Mouse (Mus musculus) forebrain, embryonic 11.5 days (tissue): ENCODE data around the gene Cbfb. TPM values are rescaled to one million over a fixed set of nuclear protein-coding genes. Genes with fewer than 3 reads are reported as not detected.

ENCODE experiments used
- ATAC-seq: fragments of 200-750 bp; cut with Nextera tagmentation; replicated peaks from 2 replicates; pipeline ENCODE4 v1.8.0; 2017; ENCODE audit warnings: moderate TSS enrichment; ENCODE audit not compliant: low FRiP score
- DNase-seq: peaks from one replicate; pipeline ENCODE4 v3.0.0-alpha.2; 2017; ENCODE audit warnings: low spot score
- H3K27ac ChIP-seq: fragments of 300-500 bp; sonication (generic); 2 replicates; pipeline ENCODE4 v1.5.1; 2014; ENCODE audit warnings: low read depth, low read length
- H3K27me3 ChIP-seq: fragments of 300-500 bp; sonication (generic); 2 replicates; pipeline ENCODE4 v1.6.1; 2014; ENCODE audit warnings: mild to moderate bottlenecking, low read length, mixed read lengths; ENCODE audit not compliant: control insufficient read depth, insufficient read depth
- H3K36me3 ChIP-seq: fragments of 300-500 bp; sonication (generic); 2 replicates; pipeline ENCODE4 v1.6.1; 2014; ENCODE audit warnings: mild to moderate bottlenecking, low read length, moderate library complexity, mixed read lengths; ENCODE audit not compliant: control insufficient read depth, insufficient read depth
- H3K4me1 ChIP-seq: fragments of 300-500 bp; sonication (generic); replicated peaks from 2 replicates; pipeline ENCODE4 v1.6.1; 2014; ENCODE audit warnings: low read length, mixed read lengths; ENCODE audit not compliant: control insufficient read depth, insufficient read depth
- H3K4me2 ChIP-seq: fragments of 300-500 bp; sonication (generic); 2 replicates; pipeline ENCODE4 v1.6.1; 2014; ENCODE audit warnings: low read depth, mild to moderate bottlenecking, low read length, moderate library complexity, mixed read lengths; ENCODE audit not compliant: severe bottlenecking
- H3K4me3 ChIP-seq: fragments of 300-500 bp; sonication (generic); 2 replicates; pipeline ENCODE4 v1.5.1; 2014; ENCODE audit warnings: low read depth, low read length
- H3K9ac ChIP-seq: fragments of 300-500 bp; sonication (generic); 2 replicates; pipeline ENCODE4 v1.6.1; 2014; ENCODE audit warnings: low read length
- H3K9me3 ChIP-seq: fragments of 300-500 bp; sonication (generic); 2 replicates; pipeline ENCODE4 v1.6.1; 2016; ENCODE audit warnings: low read length, mixed read lengths; ENCODE audit not compliant: control insufficient read depth
- WGBS: fragments of 180-500 bp; shearing (Covaris S2); extraction: QIAGEN DNeasy Blood & Tissue Kit; methylation state at CpG from one replicate; pipeline ENCODE4 v1.1.7; 2014; 5-methylcytosine and 5-hydroxymethylcytosine counted together
- polyA plus RNA-seq: library from polyadenylated mRNA; unstranded; fragments of >200 nt; fragmentation: Nextera tagmentation; extraction: Ambion mirVana; gene quantifications from 2 replicates; pipeline ENCODE4 v1.2.1, GENCODE M21; 2014

Gene Cbfb
- polyA plus RNA-seq, 1 experiment from 2014 or later = 67.9 TPM

DNA sequence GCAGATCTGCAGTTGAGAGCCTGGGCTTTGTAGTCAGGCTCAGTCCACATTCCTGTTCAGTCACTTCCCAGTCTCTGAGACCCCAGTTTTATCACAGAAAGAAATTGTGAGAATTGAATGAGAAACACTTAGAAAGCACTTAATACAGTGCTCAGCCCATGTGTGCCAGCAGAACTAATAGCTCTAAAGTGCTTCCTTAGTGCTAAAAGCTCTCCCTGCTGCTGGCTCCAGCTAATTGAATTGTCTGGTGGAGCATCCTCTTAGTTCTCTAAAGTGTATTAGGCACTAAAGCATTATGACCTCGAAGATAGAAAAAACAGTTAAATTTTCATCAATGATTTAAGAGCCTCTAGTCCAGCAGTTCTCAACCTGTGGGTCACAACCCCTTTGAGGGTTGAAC, 35.3 kb downstream of the Cbfb start:
- ATAC-seq (no peak), DNase-seq (no peak)
- WGBS = 95% methylated on average over 1 of the region's 1 CpGs
- no peaks in the 10 kb centered on the region for H3K4me1 ChIP-seq
- no peak overlapping the region for H3K4me3 ChIP-seq
- no peaks in the 10 kb centered on the region for H3K9me3 ChIP-seq
- H3K27me3 ChIP-seq = no peaks in the 10 kb centered on the region
- no peak overlapping the region for H3K27ac ChIP-seq
- H3K4me2 ChIP-seq = no peak overlapping the region
- H3K9ac ChIP-seq = no peak overlapping the region
- peaks cover 5% of the 10 kb centered on the region; the same call in 1 of the 2 replicates for H3K36me3 ChIP-seq

DNA sequence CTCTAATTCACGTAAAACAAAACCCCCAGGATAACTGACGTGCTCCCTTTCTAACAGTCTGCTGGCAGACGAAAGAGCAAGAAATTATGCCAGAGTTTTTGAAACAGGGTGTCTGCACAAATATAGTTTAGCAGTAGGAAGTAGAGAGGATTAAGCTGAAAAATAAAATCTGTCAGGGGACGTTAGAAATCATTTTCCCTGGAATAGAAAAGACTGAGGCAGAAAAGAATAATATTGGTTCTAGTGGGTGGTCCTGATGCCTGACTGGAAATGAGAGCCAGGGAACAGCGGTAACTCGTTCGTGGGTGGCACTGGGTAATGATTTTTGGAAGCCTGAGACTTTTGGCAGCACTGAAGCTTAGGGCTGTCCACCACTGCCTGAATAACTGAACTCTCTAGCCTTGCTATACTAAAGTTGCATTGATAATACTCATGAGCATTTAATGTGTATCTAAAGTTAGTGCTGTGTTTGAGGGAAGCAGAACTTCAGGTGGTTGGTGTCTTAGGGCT, 36.3 kb downstream of the Cbfb start:
- Histone ChIP-seq H3K27ac (no peak overlapping the region), H3K9me3 (no peaks in the 10 kb centered on the region), H3K4me3 (no peak overlapping the region), H3K4me2 (no peak overlapping the region), H3K9ac (no peak overlapping the region), H3K4me1 (no peaks in the 10 kb centered on the region), H3K36me3 (peaks cover 7% of the 10 kb centered on the region; the same call in 1 of the 2 replicates), H3K27me3 (no peaks in the 10 kb centered on the region)
- 83% methylated on average over 7 of the region's 7 CpGs for WGBS
- no peak for DNase-seq
- no peak for ATAC-seq

DNA sequence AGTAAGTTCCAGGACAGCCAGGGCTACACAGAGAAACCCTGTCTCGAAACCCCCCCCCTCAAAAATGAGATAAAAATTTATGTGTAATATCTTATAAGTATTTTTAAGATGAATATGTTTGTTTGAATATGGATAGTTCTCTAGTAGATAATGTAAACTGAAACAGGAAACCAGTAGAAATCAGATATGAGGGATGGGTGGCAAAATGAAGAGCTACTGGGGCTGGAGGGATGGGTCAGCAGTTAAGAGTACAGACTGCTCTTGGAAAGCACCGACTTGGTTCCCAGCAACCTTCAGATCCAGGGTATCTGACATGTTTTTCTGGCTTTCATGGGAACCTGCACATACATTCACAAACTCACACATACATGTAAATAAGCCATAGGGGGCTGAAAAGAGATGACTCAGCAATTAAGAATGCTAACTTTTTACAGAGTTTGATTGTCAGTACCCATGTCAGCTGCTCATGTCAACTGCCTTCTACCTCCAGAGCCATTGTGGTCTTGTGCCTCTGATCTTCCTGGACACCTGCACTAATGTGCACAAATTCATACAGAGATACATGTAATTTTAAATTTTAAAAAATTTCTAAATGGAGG, 37.3 kb downstream of the Cbfb start:
- Histone ChIP-seq H3K27ac (no peak overlapping the region), H3K9ac (no peak overlapping the region), H3K36me3 (peaks cover 7% of the 10 kb centered on the region; the same call in 1 of the 2 replicates), H3K4me2 (no peak overlapping the region), H3K9me3 (no peaks in the 10 kb centered on the region), H3K27me3 (no peaks in the 10 kb centered on the region), H3K4me3 (no peak overlapping the region), H3K4me1 (no peaks in the 10 kb centered on the region)
- DNase-seq (no peak), ATAC-seq (no peak)
- WGBS = 95% methylated on average over 2 of the region's 2 CpGs

DNA sequence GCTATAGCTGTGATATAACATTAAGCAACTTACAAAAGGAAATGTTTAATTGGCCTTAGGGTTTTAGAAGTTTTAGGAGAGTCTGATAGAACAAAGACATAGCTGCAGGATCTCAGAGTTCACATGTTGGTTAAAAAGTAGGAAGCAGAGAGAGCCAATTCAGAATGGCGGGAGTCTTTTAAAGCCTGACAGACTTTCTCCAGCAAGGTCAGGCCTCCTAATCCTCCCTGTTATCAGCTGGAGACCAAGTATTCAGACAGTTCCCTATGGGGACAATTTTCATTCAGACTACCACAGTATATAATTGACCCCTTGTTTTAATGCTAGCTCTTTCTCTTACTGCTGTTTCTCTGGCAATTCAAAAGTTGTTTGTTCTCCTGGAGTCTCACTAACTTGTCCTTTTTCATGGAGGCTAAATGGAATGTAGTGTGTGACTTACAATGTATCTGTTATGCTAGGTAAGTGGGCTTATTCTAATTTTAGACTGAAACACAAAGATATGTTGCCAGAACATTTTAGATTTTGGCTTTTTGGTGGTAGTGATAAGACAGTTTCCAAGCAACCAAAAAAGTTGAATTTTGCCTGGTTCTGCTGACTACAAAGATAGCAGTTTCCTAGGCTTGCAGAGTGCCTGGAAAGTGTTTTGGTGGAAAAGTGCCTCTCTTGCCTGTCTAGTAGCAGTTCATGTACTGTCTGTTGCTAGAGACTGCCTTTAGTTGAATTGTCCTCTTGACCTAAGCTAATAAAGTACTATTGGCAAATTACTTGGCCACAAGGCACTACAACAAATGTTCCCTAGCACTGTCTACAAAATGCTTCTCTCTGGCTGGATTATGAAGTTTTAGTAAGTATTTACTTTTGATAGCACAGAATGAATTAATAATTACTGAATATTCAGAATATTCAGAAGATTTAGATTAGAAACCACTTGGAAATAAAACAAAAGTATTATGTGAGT, 39.0 kb downstream of the Cbfb start:
- H3K4me2 ChIP-seq = no peak overlapping the region
- peaks cover 3% of the 10 kb centered on the region; the same call in 1 of the 2 replicates for H3K36me3 ChIP-seq
- H3K4me1 ChIP-seq = no peaks in the 10 kb centered on the region
- no peaks in the 10 kb centered on the region for H3K27me3 ChIP-seq
- no peak overlapping the region for H3K4me3 ChIP-seq
- no peak for DNase-seq
- no peak for ATAC-seq
- H3K9me3 ChIP-seq = no peaks in the 10 kb centered on the region
- 0 out of 2 replicates have a peak overlapping the region, but pooled peaks have one; percentile 2 for H3K27ac ChIP-seq
- H3K9ac ChIP-seq = no peak overlapping the region
- WGBS = 33% methylated on average over 1 of the region's 1 CpGs

DNA sequence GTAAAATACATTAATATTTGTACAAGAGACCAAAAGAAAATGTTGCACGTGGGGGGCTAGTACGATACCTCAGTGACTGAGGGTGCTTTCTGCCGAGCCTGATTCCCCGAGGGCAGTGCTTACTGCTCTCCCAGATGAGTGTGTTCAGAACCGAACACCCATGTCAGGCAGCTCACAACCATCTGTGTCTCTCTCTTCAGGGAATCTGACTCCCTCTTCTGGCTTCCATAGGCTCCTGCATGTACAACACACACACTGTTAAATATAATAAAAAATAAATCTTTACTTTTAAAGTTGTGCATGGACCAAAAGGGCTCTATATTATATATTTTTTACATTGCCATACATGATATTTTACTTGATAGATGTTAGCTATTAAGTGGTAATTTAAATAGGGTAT, 43.6 kb downstream of the Cbfb start:
- 89% methylated on average over 5 of the region's 5 CpGs for WGBS

DNA sequence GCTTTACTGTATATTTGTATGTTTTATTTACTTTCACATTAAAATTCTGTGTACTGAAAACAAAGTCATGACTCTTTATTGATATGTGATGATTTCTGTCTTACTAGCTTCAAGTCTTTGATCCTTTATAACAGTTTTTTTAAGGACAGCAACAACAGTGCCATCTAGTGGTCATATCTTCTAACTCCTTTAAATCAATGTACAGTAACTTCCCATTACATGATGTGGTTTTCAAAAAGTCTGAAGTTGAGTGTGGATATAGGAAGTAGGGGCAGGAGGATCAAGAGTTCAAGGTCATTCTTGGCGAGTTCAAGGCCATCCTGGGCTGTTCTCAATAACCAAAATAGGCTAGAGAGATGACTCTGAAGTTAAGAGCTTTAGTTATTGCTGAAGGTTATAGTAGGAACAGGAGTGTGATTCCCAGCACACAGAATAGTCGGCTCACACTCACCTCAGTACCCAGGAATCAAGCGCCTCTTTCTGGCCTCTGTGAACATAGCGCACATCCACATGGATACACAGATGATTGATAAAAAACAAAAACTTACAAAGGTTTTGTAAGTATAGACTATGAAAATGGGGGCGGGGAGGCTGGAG, 47.5 kb downstream of the Cbfb start:
- no peak overlapping the region for H3K4me3 ChIP-seq
- DNase-seq (no peak), ATAC-seq (no peak; the same call in 1 of the 2 replicates)
- H3K27me3 ChIP-seq = no peaks in the 10 kb centered on the region
- no peak overlapping the region for H3K4me2 ChIP-seq
- no peaks in the 10 kb centered on the region for H3K36me3 ChIP-seq
- WGBS = 81% methylated on average over 5 of the region's 5 CpGs
- H3K9ac ChIP-seq = no peak overlapping the region
- H3K27ac ChIP-seq = no peak overlapping the region
- H3K9me3 ChIP-seq = no peaks in the 10 kb centered on the region
- no peaks in the 10 kb centered on the region for H3K4me1 ChIP-seq

More for the DNA sequence above, 43.6 kb downstream of the Cbfb start:
- H3K4me3 ChIP-seq = no peak overlapping the region
- H3K9ac ChIP-seq = no peak overlapping the region
- H3K9me3 ChIP-seq = no peaks in the 10 kb centered on the region
- peaks cover 2% of the 10 kb centered on the region; the same call in 1 of the 2 replicates for H3K36me3 ChIP-seq
- no peak for DNase-seq
- H3K4me2 ChIP-seq = no peak overlapping the region
- H3K4me1 ChIP-seq = no peaks in the 10 kb centered on the region
- H3K27ac ChIP-seq = no peak overlapping the region
- ATAC-seq = no peak
- no peaks in the 10 kb centered on the region for H3K27me3 ChIP-seq

DNA sequence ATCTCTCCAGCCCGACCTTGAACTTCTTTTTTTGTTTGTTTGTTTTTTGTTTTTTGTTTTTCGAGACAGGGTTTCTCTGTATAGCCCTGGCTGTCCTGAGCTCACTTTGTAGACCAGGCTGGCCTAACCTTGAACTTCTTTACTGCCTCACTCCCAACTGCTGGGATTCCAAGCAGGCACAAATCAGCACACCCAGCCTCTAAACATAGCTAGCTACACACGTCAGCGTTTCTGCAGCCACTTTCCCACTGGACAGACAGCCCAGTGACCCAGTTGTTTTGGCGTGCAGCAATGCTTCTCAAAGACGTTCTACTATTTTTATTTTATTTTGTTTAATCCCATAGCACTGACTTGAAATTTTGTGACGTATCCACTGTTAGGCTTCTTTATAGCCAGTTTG, 53.4 kb downstream of the Cbfb start:
- WGBS = 82% methylated on average over 7 of the region's 7 CpGs
- Histone ChIP-seq H3K4me1 (peaks cover 5% of the 10 kb centered on the region), H3K27ac (no peak overlapping the region), H3K36me3 (no peaks in the 10 kb centered on the region), H3K4me2 (no peak overlapping the region), H3K4me3 (no peak overlapping the region), H3K9me3 (no peaks in the 10 kb centered on the region), H3K9ac (no peak overlapping the region), H3K27me3 (no peaks in the 10 kb centered on the region)
- no peak for ATAC-seq
- no peak for DNase-seq

DNA sequence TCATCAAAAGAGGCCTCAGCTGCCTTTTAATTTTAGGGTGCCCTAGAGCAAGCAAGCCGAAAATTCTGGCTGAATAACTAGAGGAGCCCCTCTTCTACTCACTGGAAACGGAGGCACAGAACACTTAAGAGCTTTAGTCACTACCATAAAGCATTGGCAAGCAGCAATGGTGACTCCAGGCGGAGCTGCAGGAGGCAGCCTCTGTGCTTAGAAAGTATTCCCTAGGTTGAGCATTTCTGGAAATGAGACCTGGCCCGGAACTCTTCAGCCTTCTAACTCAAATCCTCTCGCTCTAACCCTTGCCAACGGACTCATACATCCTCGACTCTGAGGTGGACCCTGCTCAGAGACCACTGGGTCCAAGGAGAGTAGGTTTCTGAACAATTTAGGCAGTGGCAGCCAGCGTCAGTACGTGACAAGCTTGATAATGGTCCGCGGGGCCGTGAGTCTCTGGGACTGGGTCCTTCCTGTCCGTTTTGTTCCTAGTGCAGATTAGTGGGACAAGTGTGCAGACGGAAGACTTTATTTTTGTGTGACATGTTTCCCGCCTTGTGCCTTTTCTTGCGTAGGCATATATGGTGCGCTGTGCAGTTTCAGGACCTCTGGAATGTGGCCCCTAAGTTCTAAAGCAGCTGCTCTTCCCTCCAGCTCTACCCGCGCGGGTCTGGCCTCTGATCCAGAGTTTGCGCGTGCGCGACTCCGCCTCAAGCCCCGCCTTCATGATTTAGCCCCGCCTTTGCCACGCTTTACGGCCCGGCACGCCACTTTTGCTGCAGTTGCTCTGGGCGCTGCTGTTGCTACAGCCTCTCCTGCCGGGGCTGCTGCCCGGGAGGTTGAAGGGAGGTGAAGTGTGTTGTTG, 54.2 kb downstream of the Cbfb start, which contains the start of gene D230025D16Rik:
TSS of gene D230025D16Rik (plus strand) at position 733 of the 859 bp plus-strand sequence.
- ATAC-seq (peak; percentile 94), DNase-seq (peak; percentile 97)
- Histone ChIP-seq H3K4me2 (peak within 1 kb of the TSS; percentile 85), H3K27ac (peak within 1 kb of the TSS; percentile 46; the same call in 1 of the 2 replicates), H3K36me3 (no peaks in the 10 kb centered on the region), H3K4me3 (peak within 1 kb of the TSS; percentile 91), H3K27me3 (no peaks in the 10 kb centered on the region), H3K9me3 (no peaks in the 10 kb centered on the region), H3K9ac (peak within 1 kb of the TSS; percentile 89), H3K4me1 (peaks cover 5% of the 10 kb centered on the region)
- WGBS = 3% methylated on average over 34 of the region's 34 CpGs
